Mouse (Mus musculus) MEL (cell line): ENCODE data around the gene Sh2b3. TPM values are rescaled to one million over a fixed set of nuclear protein-coding genes. Genes with fewer than 3 reads are reported as not detected.

Source experiments
- DNase-seq: peaks from one replicate; pipeline ENCODE4 v3.0.0; 2011; ENCODE audit warnings: low read depth, low spot score
- H3K27ac ChIP-seq: 2 replicates; pipeline ENCODE4 v1.5.1; 2012; ENCODE audit warnings: low read depth, mild to moderate bottlenecking, control low read depth, low read length, moderate library complexity; ENCODE audit not compliant: control insufficient read depth
- H3K27me3 ChIP-seq, 2 experiments: fragments of 150-350 bp in 1 of 2; sonication (generic) in 1 of 2; 2 replicates each; pipeline ENCODE4 v1.6.1; 2012; ENCODE audit warnings: low read length in 2 of 2, mild to moderate bottlenecking in 2 of 2, improper control_type of control experiment in 1 of 2, moderate library complexity in 1 of 2; ENCODE audit not compliant: insufficient read depth in 2 of 2, control insufficient read depth in 1 of 2
- H3K36me3 ChIP-seq, 2 experiments: 2 replicates each; pipeline ENCODE4 v1.6.1; 2012 to 2014; ENCODE audit warnings: low read length in 2 of 2, improper control_type of control experiment in 1 of 2, inconsistent platforms in 1 of 2, mild to moderate bottlenecking in 1 of 2; ENCODE audit not compliant: insufficient read depth in 2 of 2, control insufficient read depth in 1 of 2
- H3K4me1 ChIP-seq, 2 experiments: fragments of 150-350 bp in 1 of 2; sonication (generic) in 1 of 2; 2 replicates each; pipeline ENCODE4 v1.6.1; 2012; ENCODE audit warnings: low read length in 2 of 2, improper control_type of control experiment in 1 of 2, mild to moderate bottlenecking in 1 of 2; ENCODE audit not compliant: insufficient read depth in 2 of 2, control insufficient read depth in 1 of 2
- H3K4me3 ChIP-seq, 2 experiments: fragments of 150-350 bp in 1 of 2; sonication (generic) in 1 of 2; 2 replicates each; pipeline ENCODE4 v1.5.1; 2012; ENCODE audit warnings: low read depth in 2 of 2, low read length in 2 of 2, mild to moderate bottlenecking in 2 of 2, moderate library complexity in 2 of 2, control low read depth in 1 of 2, improper control_type of control experiment in 1 of 2; ENCODE audit not compliant: control insufficient read depth in 1 of 2, insufficient read depth in 1 of 2
- H3K79me2 ChIP-seq: 2 replicates; pipeline ENCODE4 v1.6.1; 2012; ENCODE audit warnings: mild to moderate bottlenecking, low read length, moderate library complexity; ENCODE audit not compliant: control insufficient read depth, poor library complexity, insufficient read depth
- H3K9ac ChIP-seq: 2 replicates; pipeline ENCODE4 v1.6.1; 2012; ENCODE audit warnings: low read depth, mild to moderate bottlenecking, control low read depth, low read length, moderate library complexity; ENCODE audit not compliant: control insufficient read depth, poor library complexity, severe bottlenecking
- H3K9me3 ChIP-seq: fragments of 150-350 bp; sonication (generic); replicated peaks from 2 replicates; pipeline ENCODE4 v1.6.1; 2012; ENCODE audit warnings: mild to moderate bottlenecking, low read length, improper control_type of control experiment, moderate library complexity; ENCODE audit not compliant: insufficient read depth
- BHLHE40 ChIP-seq: IDR thresholded peaks from 2 replicates; pipeline ENCODE4 v1.6.1; 2012; ENCODE audit warnings: low read depth, mild to moderate bottlenecking, inconsistent platforms, low read length, improper control_type of control experiment, borderline replicate concordance
- CTCF ChIP-seq, 3 experiments: IDR thresholded peaks in 2 of 3; conservative IDR thresholded peaks in 1 of 3; 2 replicates each; pipeline ENCODE4 v1.5.1; 2011 to 2012; ENCODE audit warnings: low read length in 3 of 3, low read depth in 2 of 3, mild to moderate bottlenecking in 2 of 3, improper control_type of control experiment in 1 of 3, inconsistent platforms in 1 of 3, mixed read lengths in 1 of 3, moderate library complexity in 1 of 3; ENCODE audit not compliant: control insufficient read depth in 1 of 3, insufficient read depth in 1 of 3, poor library complexity in 1 of 3, severe bottlenecking in 1 of 3
- E2F4 ChIP-seq: IDR thresholded peaks from 2 replicates; pipeline ENCODE4 v1.6.1; 2011; ENCODE audit warnings: low read depth, low read length, improper control_type of control experiment, borderline replicate concordance
- EP300 ChIP-seq, 2 experiments: IDR thresholded peaks; 2 replicates each; pipeline ENCODE4 v1.6.1; 2011; ENCODE audit warnings: improper control_type of control experiment in 2 of 2, low read length in 2 of 2, low read depth in 1 of 2, mild to moderate bottlenecking in 1 of 2
- ETS1 ChIP-seq: IDR thresholded peaks from 2 replicates; pipeline ENCODE4 v1.6.1; 2012; ENCODE audit warnings: low read depth, mild to moderate bottlenecking, inconsistent platforms, low read length, improper control_type of control experiment, moderate library complexity
- JUND ChIP-seq: IDR thresholded peaks from 2 replicates; pipeline ENCODE4 v1.6.1; 2011; ENCODE audit warnings: low read depth, mild to moderate bottlenecking, improper control_type of control experiment, low read length
- MAZ ChIP-seq: IDR thresholded peaks from 2 replicates; pipeline ENCODE4 v1.6.1; 2012; ENCODE audit warnings: low read depth, mild to moderate bottlenecking, inconsistent platforms, low read length, improper control_type of control experiment
- NRF1 ChIP-seq: IDR thresholded peaks from 2 replicates; pipeline ENCODE4 v1.6.1; 2014; ENCODE audit warnings: low read depth, mild to moderate bottlenecking, inconsistent platforms, low read length, improper control_type of control experiment, moderate library complexity; ENCODE audit not compliant: poor library complexity, insufficient read depth, severe bottlenecking
- POLR2AphosphoS2 ChIP-seq: IDR thresholded peaks from 2 replicates; pipeline ENCODE4 v1.6.1; 2011; ENCODE audit warnings: low read length, improper control_type of control experiment
- POLR2AphosphoS5 ChIP-seq: IDR thresholded peaks from 2 replicates; pipeline ENCODE4 v1.6.1; 2012; ENCODE audit warnings: low read depth, borderline replicate concordance, mild to moderate bottlenecking, inconsistent platforms, low read length, moderate library complexity, mixed read lengths
- TAL1 ChIP-seq: IDR thresholded peaks from 2 replicates; pipeline ENCODE4 v1.6.1; 2012; ENCODE audit warnings: mild to moderate bottlenecking, inconsistent platforms, low read length, moderate library complexity, mixed read lengths
- UBTF ChIP-seq: IDR thresholded peaks from 2 replicates; pipeline ENCODE4 v1.6.1; 2012; ENCODE audit warnings: low read depth, mild to moderate bottlenecking, inconsistent platforms, low read length, improper control_type of control experiment, moderate library complexity, borderline replicate concordance; ENCODE audit not compliant: insufficient read depth
- USF1 ChIP-seq: IDR thresholded peaks from 2 replicates; pipeline ENCODE4 v1.6.1; 2014; ENCODE audit warnings: low read depth, mild to moderate bottlenecking, inconsistent platforms, low read length, improper control_type of control experiment, moderate library complexity
- ZC3H11A ChIP-seq: IDR thresholded peaks from 2 replicates; pipeline ENCODE4 v1.6.1; 2012; ENCODE audit warnings: low read depth, mild to moderate bottlenecking, inconsistent platforms, low read length, improper control_type of control experiment
- polyA plus RNA-seq, 2 experiments: library from polyadenylated mRNA; stranded (reverse) in 1 of 2; unstranded in 1 of 2; fragments of >175 nt in 1 of 2; fragments of >200 nt in 1 of 2; gene quantifications; 2 replicates each; pipeline versions ENCODE4 v1.2.1 to v1.2.4; 2012; ENCODE audit warnings: low replicate concordance in 2 of 2, low read depth in 1 of 2; ENCODE audit not compliant: insufficient read length in 2 of 2, insufficient read depth in 1 of 2, missing spikeins in 1 of 2
- total RNA-seq: library from RNA; depleted of rRNA; stranded (reverse); fragments of 300-350 nt; gene quantifications from 2 replicates; pipeline ENCODE4 v1.2.3, GENCODE M21; 2012

The Sh2b3 gene
- total and polyA plus RNA-seq, 3 experiments: 14.0 to 43.2 TPM; not detected in 1

GRCm38 (mm10) chr5:121853368-121854051 is 16.1 kb upstream of the Sh2b3 start:
- Histone ChIP-seq H3K4me1 (no peaks in the 10 kb centered on the region; a peak in 1 of 4 replicates), H3K9me3 (no peaks in the 10 kb centered on the region), H3K36me3 (peaks cover 0 to 2% of the 10 kb centered on the region in 2 experiments; a peak in 2 of 4 replicates), H3K4me3 (no peak overlapping the region), H3K27ac (no peak overlapping the region), H3K9ac (no peak overlapping the region), H3K79me2 (peaks cover 3% of the 10 kb centered on the region), H3K27me3 (no peaks in the 10 kb centered on the region)
- no peak for TF ChIP-seq BHLHE40
- TF ChIP-seq POLR2AphosphoS5: no peak
- no peak for TF ChIP-seq NRF1
- no peak for TF ChIP-seq ETS1
- no peak for TF ChIP-seq E2F4
- no peak for TF ChIP-seq USF1
- no peak for TF ChIP-seq UBTF
- no peak for TF ChIP-seq EP300 (IDR thresholded peaks at IDR 0.05; ENCODE audit: low read depth in 1 of 2, low read length in 2 of 2)
- TF ChIP-seq MAZ: no peak
- no peak for TF ChIP-seq POLR2AphosphoS2
- no peak for TF ChIP-seq JUND
- no peak for TF ChIP-seq TAL1
- DNase-seq: no peak

GRCm38 (mm10) chr5:121849478-121850349 is 12.3 kb upstream of the Sh2b3 start:
- no peak for DNase-seq
- Histone ChIP-seq H3K27me3 (no peaks in the 10 kb centered on the region), H3K4me1 (peaks cover 0 to 4% of the 10 kb centered on the region in 2 experiments; a peak in 2 of 4 replicates), H3K9me3 (no peaks in the 10 kb centered on the region), H3K9ac (peak overlapping the region; percentile 76), H3K36me3 (peaks cover 0 to 2% of the 10 kb centered on the region in 2 experiments; a peak in 2 of 4 replicates), H3K4me3 (peak overlapping the region; percentile 61 to 74), H3K27ac (no peak overlapping the region), H3K79me2 (peaks cover 3% of the 10 kb centered on the region)
- TF ChIP-seq CTCF (IDR thresholded peaks at IDR 0.05 in 2 of 3, conservative IDR thresholded peaks at IDR 0.05 in 1 of 3; ENCODE audit: control insufficient read depth in 1 of 3, insufficient read depth in 1 of 3, low read depth in 2 of 3, low read length in 3 of 3, poor library complexity in 1 of 3, severe bottlenecking in 1 of 3) (peak in 1 of 3 experiments; percentile 14; a peak in 1 of 6 replicates), ZC3H11A (no peak)
